Mouse (Mus musculus): Measurements from ENCODE around the gene Ube2e1.
"Not testable (repeated sequence)": the region's sequence is repeated elsewhere in the genome, so short reads cannot be mapped to it uniquely, and the experiment has no call there.

The Ube2e1 gene

DNA sequence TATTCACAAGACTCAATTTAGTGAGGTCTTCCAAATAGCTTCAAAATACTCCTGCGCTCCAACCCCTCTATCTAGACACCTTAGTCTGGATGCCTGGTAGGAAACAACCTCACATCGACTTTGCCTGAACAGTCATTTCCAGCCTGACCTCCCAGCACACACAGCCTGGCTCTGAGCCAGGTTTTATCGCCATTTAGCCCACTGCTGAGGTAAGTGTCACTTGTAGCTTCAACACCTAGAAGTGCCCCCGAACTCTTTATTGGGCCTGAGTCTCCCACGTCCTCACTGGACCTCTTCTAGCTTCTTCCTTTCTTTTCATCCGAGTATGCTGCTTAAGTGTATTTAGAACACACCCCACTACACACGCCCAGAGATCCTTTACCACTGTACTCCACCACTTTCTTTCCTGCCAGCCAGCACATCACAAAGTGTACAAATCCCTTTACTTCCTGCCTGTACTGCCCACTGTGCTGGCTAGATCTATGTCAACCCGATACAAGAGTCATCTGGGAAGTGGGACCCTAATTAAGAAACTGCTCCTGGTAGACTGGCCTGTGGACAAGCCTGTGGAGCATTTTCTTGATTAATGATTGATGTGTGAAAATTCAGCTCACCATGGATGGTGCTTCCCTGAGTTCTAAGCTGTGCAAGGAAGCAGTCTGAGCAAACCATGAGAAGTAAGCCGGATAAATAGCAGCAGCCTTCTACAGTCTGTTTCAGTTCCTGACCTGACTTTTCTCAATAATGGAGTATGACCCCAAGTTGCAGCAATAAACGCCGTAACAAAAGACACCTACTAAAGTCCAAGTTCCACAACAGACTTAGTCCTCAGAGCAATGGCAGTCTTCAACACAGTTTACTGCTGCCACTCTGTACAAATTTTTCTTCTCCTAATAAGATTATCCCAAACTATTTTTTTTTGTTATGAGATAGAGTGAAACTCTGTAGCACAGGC lies 13.9 kb downstream of the Ube2e1 start:
- DNase-seq = no peak

DNA sequence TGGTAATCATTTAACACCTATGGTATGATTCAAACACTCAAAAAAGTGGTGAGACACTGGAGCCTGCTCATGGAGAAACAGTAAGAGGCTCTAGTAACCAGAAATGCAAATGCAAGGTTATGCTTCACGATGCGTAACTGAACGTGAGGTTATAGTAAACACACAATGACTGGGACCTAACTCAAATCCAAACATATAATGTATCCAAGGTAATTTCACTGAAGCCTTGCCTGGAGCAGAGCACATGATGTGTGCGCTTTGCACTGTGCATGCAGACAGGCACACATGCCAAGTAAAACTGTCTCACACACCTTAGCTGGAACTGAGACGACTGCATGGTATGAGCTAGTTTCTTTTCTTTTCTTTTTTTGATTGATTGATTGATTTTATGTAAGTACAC lies 27.5 kb downstream of the Ube2e1 start:
- DNase-seq = no peak

DNA sequence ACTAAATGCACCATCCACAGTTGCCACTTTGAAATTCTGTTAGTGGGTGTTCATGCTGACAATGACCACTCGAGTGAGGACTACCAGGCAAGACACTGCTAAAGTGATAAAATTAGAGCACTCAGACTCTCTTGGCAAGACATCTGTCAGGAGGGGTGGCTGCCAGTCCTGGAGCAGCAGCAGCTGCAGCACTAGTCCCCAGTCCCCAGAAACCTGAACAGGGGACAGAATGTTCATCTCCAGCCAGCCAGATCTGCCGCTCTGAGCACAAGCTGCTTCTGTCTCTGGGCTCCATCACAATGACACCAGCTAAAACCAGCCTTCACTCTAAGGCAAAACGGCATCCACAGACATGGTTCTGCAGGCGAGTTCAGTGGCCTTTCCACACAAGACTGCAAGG lies 28.4 kb downstream of the Ube2e1 start:
- peak; percentile 53 for DNase-seq

DNA sequence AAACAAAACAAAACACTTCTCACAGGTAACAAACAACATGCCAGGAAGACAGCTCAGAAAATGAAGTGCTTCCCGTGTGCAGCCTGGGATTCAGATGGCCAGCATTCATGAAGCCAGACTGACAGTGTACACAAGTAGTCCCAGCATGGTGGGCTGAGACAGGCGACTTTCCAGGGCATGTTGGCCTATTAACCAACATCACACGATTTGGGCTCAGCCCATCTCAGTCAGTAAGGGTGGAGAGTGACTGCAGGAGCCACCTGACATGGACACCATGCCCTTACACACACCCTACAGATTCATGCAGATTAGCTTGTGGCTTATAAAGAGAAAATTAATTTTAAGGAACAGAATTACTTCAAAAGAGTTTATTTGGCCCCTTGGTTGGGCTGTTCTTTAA lies 28.9 kb downstream of the Ube2e1 start:
- no peak for DNase-seq

DNA sequence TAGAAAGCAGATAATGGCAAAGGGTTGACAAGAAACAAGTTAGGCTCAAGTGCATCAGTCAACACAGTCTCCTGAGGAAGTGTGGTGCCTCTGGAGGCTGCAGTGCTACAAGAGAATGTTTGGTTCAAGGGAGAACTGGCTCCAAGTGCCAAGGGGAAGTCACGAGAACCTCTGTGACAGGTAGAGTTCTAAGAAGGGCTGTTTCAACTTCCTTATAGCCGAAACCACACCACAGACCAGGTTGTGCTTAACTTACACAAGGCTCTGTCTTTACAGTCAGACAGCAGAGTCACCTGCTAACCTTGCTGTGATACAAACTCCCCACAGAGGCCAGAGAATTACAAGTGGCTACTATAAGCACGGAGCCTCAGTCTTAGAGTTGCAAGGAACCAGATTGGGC lies 30.1 kb downstream of the Ube2e1 start:
- DNase-seq = no peak

DNA sequence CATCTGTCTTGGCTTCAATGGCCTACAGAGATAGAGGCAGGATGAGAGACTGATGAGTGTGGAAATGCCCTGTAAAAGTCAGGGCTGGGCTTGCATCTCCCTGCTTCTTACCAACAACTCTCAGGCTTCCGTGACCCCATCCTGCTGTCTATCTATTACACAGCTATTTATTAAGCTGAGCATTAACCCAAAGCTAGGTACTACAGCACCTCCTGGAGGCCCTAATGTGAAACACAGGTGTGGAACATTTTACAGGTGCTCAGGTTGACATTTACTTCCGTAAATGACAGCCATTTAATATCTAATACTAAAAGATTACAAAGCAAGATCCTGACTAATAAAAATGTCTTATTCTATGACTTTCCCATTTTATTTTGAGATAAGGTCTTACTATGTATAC lies 31.0 kb downstream of the Ube2e1 start:
- no peak for DNase-seq

DNA sequence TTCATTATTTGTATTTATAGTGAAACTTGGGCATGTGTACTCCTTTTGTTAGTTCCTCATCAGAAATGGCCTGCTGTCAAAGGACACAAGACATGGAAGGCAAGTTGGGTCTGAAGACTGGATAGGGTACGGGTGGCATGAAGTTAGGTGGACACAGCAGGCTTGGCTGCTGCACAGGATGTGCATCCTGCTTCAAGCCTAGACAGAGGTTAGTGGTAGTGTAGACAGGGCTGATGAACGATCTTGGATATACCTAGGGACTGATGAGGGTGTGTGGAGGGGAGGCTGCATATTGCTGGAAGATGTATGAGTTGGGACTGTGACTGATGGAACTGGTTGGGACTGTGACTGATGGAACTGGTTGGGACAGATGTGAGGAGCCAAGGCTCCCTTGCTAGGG lies 32.8 kb downstream of the Ube2e1 start:
- DNase-seq = no peak

DNA sequence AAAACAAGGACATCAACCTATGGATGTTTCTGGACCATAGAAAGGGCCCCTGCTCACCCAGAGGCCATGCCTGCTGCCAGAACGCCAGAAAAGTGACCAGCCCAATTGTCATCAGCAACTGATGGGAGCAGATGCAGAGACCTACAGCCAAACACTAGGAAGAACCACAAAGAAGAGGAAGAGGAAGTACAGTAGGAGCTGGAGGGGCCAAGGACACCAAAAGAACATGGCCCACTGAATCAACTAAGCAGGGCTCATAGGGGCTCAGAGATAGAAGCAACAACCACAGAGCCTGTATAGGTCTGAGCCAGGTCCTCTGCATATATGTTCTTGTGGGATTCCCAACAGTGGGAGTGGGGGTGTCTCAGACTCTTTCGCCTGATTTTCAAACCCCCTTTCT lies 34.2 kb downstream of the Ube2e1 start:
- DNase-seq = no peak

DNA sequence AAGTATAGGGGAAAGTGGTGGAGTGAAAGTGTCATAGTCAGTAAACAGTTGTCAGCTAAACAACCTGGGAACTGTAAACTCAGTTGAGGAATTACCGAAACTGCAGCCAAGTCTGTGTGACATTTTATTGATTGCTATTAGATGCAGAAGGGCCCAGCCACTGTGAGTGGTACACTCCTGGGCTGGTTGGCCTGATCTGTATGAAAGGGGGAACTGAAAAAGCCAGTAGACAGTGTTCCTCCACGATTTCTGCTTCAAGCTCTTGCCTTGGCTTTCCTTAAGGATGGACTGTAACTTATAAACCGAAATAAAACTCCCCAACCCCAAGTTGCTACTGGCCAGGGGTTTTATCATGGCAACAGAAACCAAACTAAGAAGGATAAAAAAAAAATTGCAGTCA lies 39.1 kb downstream of the Ube2e1 start:
- DNase-seq = no peak

DNA sequence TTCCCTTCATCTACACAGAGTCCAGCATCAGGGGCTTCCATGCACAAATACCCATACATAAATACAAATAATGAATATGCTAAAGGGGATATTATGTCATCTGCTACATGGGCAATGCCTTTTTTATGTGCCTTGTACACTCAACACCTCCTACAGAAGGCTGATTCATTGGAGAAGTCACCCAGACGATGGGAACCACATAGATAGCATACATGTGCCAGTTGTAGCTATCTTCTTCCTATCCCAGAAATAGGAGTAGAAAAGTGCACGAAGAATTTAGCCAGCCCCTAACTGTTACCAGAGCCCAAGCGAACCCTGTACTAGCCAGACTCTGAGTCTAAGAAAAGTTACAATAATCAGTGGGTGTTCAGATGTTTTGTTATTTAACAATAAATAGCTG lies 39.5 kb downstream of the Ube2e1 start:
- DNase-seq = no peak

DNA sequence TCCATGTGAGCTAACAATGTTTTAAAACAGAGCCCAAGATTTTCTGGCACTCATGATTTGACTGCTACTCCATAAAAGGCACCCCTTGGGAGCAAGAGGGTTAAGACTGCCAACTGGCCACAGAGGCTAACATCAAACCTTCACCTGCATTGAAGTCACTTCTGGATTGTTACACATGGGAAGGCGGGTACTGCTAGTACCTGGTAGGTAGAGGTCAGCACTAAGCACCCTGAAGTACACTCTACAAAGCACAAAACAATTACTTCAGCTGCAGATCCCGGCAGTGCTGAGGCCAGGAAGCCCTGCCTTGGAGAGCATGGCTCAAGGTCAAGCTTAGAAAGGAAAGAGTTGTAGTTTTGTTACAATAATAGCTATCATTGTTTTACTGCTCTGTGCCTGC lies 44.3 kb downstream of the Ube2e1 start:
- DNase-seq = no peak

DNA sequence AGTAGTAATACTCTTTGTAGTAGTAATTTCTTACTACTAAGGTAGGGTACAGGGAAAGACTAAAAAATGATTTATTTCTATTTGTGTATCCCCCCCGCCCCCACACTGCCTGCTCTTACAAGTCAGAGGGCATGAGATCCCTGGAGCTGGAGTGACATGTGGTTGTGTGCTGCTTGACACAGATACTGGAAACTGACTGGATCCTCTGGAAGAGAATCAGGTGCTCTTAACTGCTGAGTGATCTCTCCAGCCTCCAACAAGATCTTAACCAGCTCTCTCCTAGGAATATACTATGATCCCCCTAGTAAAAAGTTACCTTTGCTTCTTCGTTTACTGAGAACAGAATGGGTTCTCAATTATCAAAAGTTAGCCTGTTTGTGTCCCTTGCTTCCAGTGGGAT lies 45.2 kb downstream of the Ube2e1 start:
- no peak for DNase-seq

DNA sequence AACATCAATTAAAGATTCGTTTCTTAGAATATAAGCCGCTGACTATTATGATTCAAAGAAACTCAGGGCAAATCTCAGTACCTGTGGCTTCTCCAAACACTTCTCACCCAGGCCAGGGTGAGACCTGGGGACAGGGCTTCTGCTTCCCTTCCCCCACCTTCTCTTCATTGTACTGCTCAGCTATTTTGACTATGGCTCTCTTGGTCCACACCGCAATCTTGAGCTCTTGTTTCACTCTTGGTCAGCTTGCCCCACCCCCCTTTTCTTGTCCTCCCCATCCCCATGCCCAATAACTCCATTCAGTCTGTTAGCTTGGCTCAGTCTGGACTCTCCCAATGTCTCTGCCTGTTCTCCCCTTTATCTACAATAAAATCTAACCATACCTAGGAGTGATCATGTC lies 46.2 kb downstream of the Ube2e1 start:
- DNase-seq = no peak

DNA sequence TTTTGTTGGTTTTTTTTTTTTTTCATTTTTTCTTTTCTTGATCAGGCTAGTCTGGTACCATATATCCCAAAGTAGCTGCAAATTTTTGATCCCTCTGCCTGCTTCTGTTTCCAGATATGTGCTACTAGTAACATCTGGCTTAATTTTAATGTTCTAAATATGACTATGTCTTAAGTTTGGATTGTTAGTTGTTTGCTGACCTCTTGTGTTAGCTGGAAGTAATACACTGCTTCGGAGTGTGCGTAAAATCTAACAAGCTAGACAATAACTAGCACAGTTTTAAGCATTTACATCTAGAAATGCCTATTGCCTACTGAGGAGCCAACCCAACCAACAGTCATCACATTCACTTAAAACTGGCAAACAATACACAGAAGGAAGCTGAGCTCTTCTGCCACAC lies 47.1 kb downstream of the Ube2e1 start:
- no peak for DNase-seq

DNA sequence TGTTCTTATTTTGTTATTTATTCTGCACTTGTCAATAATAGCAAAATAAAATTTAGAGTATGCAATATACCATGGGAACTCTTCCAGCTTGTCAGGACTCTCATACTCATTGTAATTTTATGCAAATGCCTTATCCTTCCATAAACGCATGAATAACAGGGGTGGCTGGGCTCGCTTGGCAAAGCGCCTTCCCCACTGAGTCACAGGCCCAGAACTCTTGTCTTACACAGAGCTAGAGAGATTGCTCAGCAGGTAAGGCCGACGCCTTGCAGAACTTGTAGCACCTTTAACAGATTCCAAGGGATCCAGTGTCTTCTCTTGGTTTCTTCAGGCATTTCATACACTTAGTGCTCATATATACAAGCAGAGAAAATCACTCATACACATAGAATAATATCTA lies 51.3 kb downstream of the Ube2e1 start:
- DNase-seq = no peak

DNA sequence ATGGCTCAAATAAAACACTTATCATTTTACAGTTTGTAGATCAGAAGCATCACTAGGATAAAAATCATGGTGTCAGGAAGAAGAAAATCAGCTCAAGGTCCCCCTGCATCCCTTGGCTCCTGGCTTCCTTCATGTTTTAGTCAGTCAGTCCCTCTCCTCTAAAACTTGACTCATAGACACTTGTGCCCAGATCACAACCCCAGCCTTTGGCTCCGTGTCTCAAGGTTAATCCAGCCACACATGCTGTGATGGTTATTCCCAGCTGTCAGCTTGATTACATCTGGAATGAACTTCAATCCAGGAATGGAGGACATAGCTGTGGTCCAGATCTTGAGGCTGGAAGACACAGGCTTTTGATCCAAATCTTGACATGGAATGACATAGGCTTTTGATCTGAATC lies 57.1 kb downstream of the Ube2e1 start:
- no peak for DNase-seq

DNA sequence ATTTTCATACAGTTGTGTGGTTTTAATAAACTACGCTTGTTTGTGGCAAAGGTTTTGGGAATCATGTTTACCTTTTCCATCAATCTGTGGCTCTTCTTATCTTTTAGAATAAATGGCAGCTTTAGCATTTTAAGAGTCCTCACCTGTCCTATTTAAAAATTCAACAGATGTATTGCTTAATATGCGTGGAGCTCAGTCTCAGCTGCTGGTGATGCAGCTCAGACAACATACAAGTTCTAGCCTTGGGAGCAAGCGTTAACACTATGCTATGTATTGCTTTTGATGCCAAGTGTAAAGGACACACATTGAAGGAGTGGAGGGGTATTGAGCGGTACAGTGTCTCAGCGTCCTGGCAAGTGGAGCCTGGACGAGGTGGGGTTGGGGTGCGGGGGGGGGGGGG lies 60.0 kb downstream of the Ube2e1 start:
- no peak for DNase-seq

DNA sequence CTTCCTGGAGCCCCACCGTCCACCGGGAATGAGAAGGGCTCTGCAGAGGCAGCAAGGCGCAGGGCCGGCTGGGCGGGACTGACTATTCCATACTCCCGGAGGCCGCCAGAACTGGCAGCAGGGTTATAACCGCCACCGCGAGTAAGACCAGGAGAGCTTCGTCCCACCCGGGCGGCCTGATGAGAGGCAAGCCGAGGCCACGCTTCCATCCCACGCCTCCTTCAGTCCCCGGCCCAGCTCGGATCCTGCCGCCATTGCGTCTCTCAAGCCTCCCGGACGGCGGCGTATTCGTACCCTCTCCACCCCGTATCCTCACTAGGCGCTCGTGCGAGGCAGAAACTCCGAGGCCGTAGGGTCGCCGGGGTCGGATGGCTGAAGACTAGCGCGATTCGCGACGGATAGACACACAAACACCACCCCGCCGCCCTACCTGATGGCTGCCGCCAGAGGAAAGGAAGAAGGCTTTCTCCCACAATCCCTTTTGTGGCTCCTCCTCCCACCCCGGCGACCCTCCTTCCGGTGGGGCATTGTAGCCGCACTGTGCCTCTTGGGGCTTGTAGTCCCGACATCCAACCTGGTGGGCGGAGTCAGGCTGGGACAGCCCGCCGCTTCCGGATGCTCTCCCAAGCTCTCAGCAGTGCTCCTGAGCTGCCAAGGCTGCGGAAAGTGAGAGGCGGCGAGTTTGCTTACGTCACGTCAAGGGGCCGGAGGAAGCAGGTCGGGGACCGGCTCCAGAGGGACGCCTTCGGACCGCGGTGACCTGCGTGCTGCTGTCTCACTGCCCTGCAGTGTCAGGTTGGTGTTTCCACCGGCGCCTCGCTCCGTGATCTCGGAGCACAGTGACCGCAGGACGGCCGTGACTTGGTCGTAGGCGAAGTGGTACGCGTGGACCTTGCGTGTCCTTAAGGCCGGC lies 60.9 kb downstream of the Ube2e1 start, which contains the start of the genes Nkiras1 and Rpl15:
Nkiras1 (plus strand) TSS at position 608 of the 913 bp plus-strand sequence.
Rpl15 (minus strand) TSS at position 863 of the 913 bp plus-strand sequence.
- DNase-seq = peak; percentile 96

DNA sequence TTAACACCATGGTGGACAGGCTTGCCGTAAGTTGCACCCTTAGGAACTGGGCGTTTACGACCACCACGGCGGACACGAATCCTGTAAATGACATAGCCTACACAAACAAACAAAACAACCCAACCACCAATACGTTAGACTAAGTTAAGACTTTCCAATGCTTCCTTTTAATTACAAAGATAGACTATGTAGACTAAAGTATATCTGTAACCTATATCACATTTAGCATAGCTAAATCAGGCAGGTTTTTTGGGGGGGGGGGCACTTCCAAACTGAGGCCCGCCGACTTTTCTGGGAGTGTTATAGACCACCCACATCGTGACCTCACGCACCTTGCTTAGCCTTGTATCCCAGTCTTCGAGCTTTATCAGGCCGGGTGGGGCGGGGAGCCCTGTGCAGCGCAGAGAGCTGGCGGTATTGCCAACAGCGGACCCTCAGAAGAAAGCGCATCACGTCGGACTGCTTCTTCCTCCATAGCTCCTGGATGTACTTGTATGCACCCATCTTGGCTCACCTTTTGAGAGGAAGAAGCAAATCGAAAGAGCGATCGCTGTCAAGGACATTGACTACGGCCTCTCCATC lies 61.6 kb downstream of the Ube2e1 start:
- not testable (repeated sequence) for DNase-seq

DNA sequence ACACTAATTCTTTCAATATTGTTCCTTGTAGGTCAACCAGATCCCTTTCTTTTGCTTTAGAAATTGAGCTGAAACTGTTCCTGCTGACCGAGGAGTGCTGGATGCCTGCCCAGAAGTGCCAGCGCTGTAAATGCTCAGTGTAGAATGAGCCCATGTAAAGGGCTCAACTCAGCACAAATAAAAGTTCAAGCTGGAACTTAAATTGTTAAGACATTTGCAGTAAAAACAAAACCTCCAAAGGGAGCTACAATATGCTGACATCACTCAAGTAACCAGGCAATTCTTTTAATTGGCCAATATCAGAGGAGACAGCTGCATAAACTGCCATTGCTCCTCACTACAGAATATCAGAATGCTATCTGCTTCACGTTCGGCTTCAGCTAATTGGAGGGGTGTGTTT lies 68.2 kb downstream of the Ube2e1 start:
- peak; percentile 51 for DNase-seq

DNA sequence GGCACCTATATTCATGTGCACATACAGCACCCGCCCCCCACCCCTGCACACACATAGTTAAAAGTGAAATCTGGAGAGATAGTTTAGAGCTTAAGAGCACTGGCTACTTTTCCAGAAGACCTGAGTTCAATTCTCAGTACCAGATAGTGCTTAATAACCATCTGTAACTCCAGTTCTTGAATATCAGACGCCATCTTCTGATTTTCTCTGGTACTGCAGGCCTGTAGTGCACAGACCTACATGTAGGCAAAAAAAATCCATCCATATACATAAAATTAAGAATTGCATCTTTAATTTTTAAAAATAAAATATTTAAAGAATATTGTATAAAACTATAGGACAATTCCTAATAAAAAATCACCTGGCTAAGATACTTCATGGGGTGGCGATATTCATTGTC lies 70.5 kb downstream of the Ube2e1 start:
- no peak for DNase-seq

DNA sequence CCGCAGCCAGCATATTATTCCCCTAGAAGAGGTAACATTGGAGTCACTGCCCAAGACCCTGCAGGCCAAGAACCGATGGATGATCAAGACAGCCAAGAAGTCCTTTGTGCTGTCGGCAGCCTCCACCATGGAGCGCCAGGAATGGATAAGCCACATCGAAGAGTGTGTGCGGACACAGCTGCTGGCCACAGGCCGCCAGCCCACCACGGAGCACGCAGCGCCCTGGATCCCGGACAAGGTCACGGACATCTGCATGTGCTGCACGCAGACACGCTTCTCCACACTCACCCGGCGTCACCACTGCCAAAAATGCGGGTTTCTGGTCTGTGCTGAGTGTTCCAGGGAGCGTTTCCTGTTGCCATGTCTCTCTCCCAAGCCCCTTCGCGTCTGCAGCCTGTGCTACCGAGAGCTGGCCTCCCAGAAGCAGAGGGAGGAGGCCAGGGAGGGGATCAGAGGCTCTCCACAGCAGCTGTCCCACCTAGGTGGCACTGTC lies 89.0 kb downstream of the Ube2e1 start:
- no peak for DNase-seq

DNA sequence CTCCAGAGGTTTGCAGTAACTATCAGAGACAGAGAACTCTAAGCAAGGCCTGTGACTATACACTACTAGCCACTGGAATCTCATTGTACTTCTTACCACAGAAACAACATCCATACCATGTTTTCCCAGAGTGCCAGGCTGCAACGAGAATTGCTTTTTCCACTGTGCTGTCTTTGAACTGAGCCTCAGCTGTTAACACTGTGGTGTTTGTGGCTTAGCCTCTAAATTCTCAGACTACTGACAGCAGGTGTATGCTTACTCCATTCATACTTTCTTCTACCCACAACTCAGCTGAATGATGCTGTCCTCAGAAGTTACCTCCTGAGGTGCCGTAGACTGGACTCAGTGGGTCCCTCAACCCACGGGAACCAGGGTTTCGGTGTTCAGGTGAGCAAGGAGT lies 89.9 kb downstream of the Ube2e1 start:
- no peak for DNase-seq

Measured in right cerebral cortex, postnatal 14 days (tissue).